Mouse (Mus musculus): ENCODE measurements around the gene Gss. TPM values are rescaled to one million over a fixed set of nuclear protein-coding genes. Genes with fewer than 3 reads are reported as not detected.
A peak's percentile ranks its signal among the peaks of the same experiment; 100 is the strongest.

The Gss gene
- polyA plus RNA-seq, 1 experiment from 2014 or later: 14.7 TPM

DNA sequence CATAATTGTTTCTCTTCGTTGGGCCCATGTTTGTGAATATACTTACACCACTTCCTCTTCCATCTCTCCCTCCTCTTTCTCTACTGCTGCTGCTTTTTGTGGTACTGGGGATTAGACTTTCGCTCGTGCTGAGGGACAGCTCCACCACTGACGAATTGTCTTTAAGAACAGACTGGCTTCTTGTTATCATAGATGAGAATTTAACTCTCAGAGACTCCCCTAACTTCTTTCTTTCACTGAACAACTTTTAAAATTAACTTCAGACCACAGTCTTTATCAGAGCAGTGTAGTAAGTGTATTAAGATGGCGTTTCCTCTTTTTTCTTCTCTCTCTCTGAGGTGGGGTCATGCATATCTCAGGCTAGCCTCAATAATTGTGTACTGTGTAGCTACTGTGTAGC lies 68.9 kb downstream of the Gss start:
- DNase-seq (ENCODE audit: low spot score): no peak
- 68% methylated on average over 5 of the region's 5 CpGs for WGBS
- no peak for ATAC-seq (ENCODE audit: low FRiP score)

DNA sequence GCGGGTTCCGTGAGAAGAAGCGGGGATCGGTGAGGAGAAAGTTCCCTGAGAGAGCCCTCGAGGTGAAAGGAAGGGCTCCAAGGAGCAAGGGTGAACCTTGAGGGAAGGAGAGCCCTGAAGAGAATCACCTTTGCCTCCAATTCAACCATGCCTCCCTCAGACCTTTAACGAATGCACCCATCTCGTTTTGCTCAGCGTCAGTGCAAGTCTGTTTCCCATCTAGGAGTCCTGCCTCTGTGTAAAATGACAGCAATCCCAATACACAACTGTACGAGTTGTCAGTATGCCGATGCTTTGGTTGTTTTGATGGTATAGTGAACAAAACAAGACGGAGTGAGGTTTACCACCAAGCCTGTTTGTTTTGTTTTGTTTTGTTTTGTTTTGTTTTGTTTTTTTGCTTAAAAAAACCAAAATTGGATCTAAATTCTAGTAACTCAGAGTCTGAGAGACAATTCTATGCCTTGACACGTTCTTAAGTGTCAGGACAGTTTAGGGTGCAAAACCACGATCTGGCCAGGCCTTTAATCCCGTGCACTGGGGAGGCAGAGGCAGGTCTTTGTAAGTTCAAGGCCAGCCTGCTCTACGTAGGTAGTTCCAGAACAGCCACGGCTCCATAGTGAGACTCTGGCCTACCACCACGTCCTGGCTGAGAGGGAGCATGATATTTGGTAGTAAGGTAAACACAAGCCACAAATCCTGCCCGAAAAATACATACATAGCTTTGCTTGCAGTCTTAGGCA lies 73.9 kb downstream of the Gss start:
- no peak for ATAC-seq (ENCODE audit: low FRiP score)
- no peak for DNase-seq (ENCODE audit: low spot score)
- no peaks in the 10 kb centered on the region for H3K27me3 ChIP-seq (ENCODE audit: control insufficient read depth, insufficient read depth, low read length)
- H3K4me3 ChIP-seq (ENCODE audit: low read depth, low read length): peak overlapping the region; percentile 75
- peak overlapping the region; percentile 82 for H3K4me2 ChIP-seq (replicated peaks; ENCODE audit: low read depth, low read length)
- no peaks in the 10 kb centered on the region for H3K4me1 ChIP-seq (replicated peaks; ENCODE audit: control insufficient read depth, insufficient read depth, low read length)
- no peak overlapping the region for H3K27ac ChIP-seq (ENCODE audit: low read depth, low read length)
- H3K9ac ChIP-seq (ENCODE audit: low read depth, low read length): peak overlapping the region; percentile 65
- WGBS: 29% methylated on average over 18 of the region's 18 CpGs
- H3K9me3 ChIP-seq (ENCODE audit: control insufficient read depth, low read length): no peaks in the 10 kb centered on the region
- H3K36me3 ChIP-seq (ENCODE audit: control insufficient read depth, insufficient read depth, low read length): no peaks in the 10 kb centered on the region

More for the DNA sequence above, 68.9 kb downstream of the Gss start:
- no peak overlapping the region for H3K4me2 ChIP-seq (replicated peaks; ENCODE audit: low read depth, low read length)
- no peak overlapping the region for H3K27ac ChIP-seq (ENCODE audit: low read depth, low read length)
- H3K9ac ChIP-seq (ENCODE audit: low read depth, low read length): no peak overlapping the region
- no peak overlapping the region for H3K4me3 ChIP-seq (ENCODE audit: low read depth, low read length)
- no peaks in the 10 kb centered on the region for H3K27me3 ChIP-seq (ENCODE audit: control insufficient read depth, insufficient read depth, low read length)
- no peaks in the 10 kb centered on the region for H3K36me3 ChIP-seq (ENCODE audit: control insufficient read depth, insufficient read depth, low read length)
- no peaks in the 10 kb centered on the region for H3K4me1 ChIP-seq (replicated peaks; ENCODE audit: control insufficient read depth, insufficient read depth, low read length)
- no peaks in the 10 kb centered on the region for H3K9me3 ChIP-seq (ENCODE audit: control insufficient read depth, low read length)

DNA sequence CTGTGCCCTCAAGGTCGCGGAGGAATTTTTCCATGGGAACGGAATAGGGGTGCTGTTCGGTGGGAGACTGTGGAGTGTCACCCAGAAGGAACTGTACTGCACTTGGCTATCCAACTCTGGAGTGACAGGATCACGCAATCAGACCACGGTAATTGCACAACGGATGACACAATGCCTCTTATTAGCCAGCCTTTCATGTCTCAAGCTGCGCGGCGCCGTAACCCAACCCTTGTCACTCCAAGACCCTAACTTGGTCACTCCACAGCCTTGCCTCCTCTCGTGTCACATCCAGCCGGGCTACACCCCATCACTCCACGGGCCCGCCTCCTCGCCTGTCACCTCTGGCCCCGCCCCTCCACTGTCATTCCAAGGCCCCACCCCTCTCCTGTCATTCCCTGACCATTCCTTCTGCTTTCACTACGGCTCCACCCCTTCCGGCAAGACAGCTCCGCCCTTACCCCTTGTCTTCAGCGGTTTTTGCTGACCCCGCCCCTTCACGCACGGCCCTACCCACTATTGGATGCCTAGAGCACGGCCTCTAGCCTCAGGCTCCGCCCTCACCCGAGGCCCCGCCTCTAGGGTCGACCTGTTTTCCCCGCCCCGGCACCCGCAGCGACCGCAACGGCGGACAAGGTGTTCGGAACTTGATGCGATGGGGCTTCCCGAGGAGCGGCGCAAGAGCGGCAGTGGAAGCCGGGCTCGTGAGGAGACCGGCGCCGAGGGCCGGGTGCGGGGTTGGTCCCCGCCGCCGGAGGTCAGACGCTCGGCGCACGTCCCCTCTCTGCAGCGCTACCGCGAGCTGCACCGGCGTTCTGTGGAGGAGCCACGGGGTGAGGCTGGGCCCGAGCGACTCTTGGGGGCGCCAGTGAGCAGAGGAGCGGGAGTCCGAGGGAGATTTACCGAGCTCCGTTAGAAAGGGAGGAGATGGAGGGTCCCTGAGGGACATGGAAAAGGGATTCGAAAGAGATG lies 74.9 kb downstream of the Gss start, which contains the start of the genes Acss2 and Ggt7:
TSS of gene Acss2 (plus strand) at position 494 of the 969 bp plus-strand sequence.
TSS of gene Ggt7 (minus strand) at position 783 of the 969 bp plus-strand sequence.
- Histone ChIP-seq H3K4me1 (replicated peaks; ENCODE audit: control insufficient read depth, insufficient read depth, low read length) (no peaks in the 10 kb centered on the region), H3K27ac (ENCODE audit: low read depth, low read length) (peak within 1 kb of the TSS; percentile 72), H3K4me3 (ENCODE audit: low read depth, low read length) (peak within 1 kb of the TSS; percentile 75), H3K27me3 (ENCODE audit: control insufficient read depth, insufficient read depth, low read length) (no peaks in the 10 kb centered on the region), H3K36me3 (ENCODE audit: control insufficient read depth, insufficient read depth, low read length) (no peaks in the 10 kb centered on the region), H3K9me3 (ENCODE audit: control insufficient read depth, low read length) (no peaks in the 10 kb centered on the region), H3K9ac (ENCODE audit: low read depth, low read length) (peak within 1 kb of the TSS; percentile 65), H3K4me2 (replicated peaks; ENCODE audit: low read depth, low read length) (peak within 1 kb of the TSS; percentile 82)
- DNase-seq (ENCODE audit: low spot score) (peak; percentile 99), ATAC-seq (ENCODE audit: low FRiP score) (peak; percentile 99)
- WGBS: 4% methylated on average over 69 of the region's 70 CpGs

DNA sequence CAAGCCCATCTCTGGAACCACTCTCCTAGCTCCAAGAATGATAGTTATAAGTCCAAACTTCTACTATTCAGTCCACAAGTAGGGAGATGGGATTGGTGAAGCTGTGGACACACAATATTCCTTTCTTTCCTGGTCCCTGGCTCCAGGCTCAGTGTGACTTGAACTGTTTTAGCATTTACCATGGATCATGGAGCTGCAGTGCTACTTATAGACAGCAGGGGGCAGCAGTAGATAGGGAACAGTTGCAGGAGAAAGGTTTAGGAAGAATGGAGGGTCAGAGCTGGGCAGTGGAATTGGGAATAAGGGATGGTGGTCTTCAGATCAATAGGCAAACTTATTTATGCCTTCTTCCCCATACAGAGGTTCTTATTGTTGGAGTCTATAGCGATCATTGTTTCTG lies 76.7 kb downstream of the Gss start:
- WGBS: 15% methylated on average over 1 of the region's 1 CpGs
- Histone ChIP-seq H3K9ac (ENCODE audit: low read depth, low read length) (no peak overlapping the region), H3K36me3 (ENCODE audit: control insufficient read depth, insufficient read depth, low read length) (no peaks in the 10 kb centered on the region), H3K27me3 (ENCODE audit: control insufficient read depth, insufficient read depth, low read length) (no peaks in the 10 kb centered on the region), H3K4me3 (ENCODE audit: low read depth, low read length) (no peak overlapping the region), H3K9me3 (ENCODE audit: control insufficient read depth, low read length) (no peaks in the 10 kb centered on the region), H3K4me1 (replicated peaks; ENCODE audit: control insufficient read depth, insufficient read depth, low read length) (no peaks in the 10 kb centered on the region), H3K4me2 (replicated peaks; ENCODE audit: low read depth, low read length) (no peak overlapping the region), H3K27ac (ENCODE audit: low read depth, low read length) (no peak overlapping the region)
- DNase-seq (ENCODE audit: low spot score) (peak; percentile 87), ATAC-seq (ENCODE audit: low FRiP score) (no peak)

DNA sequence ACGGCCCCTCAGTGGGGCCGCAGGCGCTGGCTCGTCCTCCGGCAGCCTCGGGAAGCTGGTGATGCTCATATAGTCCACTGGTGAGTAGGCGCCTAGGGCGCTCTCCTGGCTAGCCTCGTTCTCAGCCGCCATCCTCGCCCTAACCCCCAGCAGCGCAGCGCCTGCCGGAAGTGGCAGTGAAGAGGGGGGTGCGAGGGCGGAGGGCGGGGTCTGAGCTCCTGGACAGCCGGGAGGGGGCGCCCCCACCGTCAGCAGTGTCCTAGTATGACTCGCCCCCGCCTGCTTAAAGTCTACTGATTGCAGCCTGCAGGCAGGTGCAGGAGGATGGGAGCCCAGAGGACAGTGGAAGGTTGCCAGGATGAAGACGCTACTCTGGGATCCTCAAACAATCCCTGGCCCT lies 77.9 kb downstream of the Gss start:
- Histone ChIP-seq H3K4me3 (ENCODE audit: low read depth, low read length) (peak overlapping the region; percentile 51), H3K36me3 (ENCODE audit: control insufficient read depth, insufficient read depth, low read length) (no peaks in the 10 kb centered on the region), H3K9ac (ENCODE audit: low read depth, low read length) (peak overlapping the region; percentile 85), H3K27ac (ENCODE audit: low read depth, low read length) (peak overlapping the region; percentile 31; the same call in 1 of the 2 replicates), H3K4me2 (replicated peaks; ENCODE audit: low read depth, low read length) (peak overlapping the region; percentile 46), H3K9me3 (ENCODE audit: control insufficient read depth, low read length) (no peaks in the 10 kb centered on the region), H3K4me1 (replicated peaks; ENCODE audit: control insufficient read depth, insufficient read depth, low read length) (no peaks in the 10 kb centered on the region), H3K27me3 (ENCODE audit: control insufficient read depth, insufficient read depth, low read length) (no peaks in the 10 kb centered on the region)
- ATAC-seq (ENCODE audit: low FRiP score): peak; percentile 22
- WGBS: under 1% methylated on average over 22 of the region's 23 CpGs
- DNase-seq (ENCODE audit: low spot score): peak; percentile 79

DNA sequence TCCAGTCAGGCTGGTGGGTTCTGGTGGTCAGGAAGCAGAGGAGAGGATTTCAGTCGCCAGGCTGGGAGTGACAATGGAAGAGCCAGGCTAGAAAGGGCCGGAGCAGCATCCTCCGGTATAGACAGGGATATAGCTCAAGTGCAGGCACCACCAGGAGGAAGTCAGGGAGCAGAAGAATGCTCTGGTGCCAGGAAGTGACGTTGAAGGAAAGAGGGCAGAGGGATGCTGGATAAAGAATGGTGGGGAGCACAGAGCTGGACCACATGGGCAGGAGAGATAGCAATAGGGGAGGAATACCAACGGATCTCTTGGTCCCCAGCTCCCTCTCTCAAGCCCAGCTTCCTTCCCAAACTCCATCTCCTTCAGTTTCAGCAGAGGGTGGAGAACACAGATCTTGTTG lies 79.1 kb downstream of the Gss start:
- peak overlapping the region; percentile 46 for H3K4me2 ChIP-seq (replicated peaks; ENCODE audit: low read depth, low read length)
- H3K27me3 ChIP-seq (ENCODE audit: control insufficient read depth, insufficient read depth, low read length): no peaks in the 10 kb centered on the region
- 74% methylated on average over 5 of the region's 5 CpGs for whole genome bisulfite sequencing
- no peaks in the 10 kb centered on the region for H3K9me3 ChIP-seq (ENCODE audit: control insufficient read depth, low read length)
- H3K9ac ChIP-seq (ENCODE audit: low read depth, low read length): no peak overlapping the region; the same call in 1 of the 2 replicates
- DNase-seq (ENCODE audit: low spot score) (no peak), ATAC-seq (ENCODE audit: low FRiP score) (no peak)
- no peaks in the 10 kb centered on the region for H3K36me3 ChIP-seq (ENCODE audit: control insufficient read depth, insufficient read depth, low read length)
- H3K4me1 ChIP-seq (replicated peaks; ENCODE audit: control insufficient read depth, insufficient read depth, low read length): no peaks in the 10 kb centered on the region
- H3K27ac ChIP-seq (ENCODE audit: low read depth, low read length): no peak overlapping the region
- peak overlapping the region; percentile 51; the same call in 1 of the 2 replicates for H3K4me3 ChIP-seq (ENCODE audit: low read depth, low read length)

MicroRNAs within 50 kb of the gene (microRNA counts, 519-probe panel; counts per million panel counts)
- microRNA mmu-miR-499: not detected

Other genes starting within 250 kb of the Gss start
- gene Pigu, start 235.4 kb downstream of the Gss start, polyA plus RNA-seq (2014; fragmentation: Nextera tagmentation; extraction: Ambion mirVana): 56.8 and 64.3 TPM in 2 replicates
- 66.1 and 80.9 TPM in 2 replicates for gene Trp53inp2, start 211.8 kb downstream of the Gss start, polyA plus RNA-seq (2014; fragmentation: Nextera tagmentation; extraction: Ambion mirVana)
- 29.5 and 34.8 TPM in 2 replicates for gene Ncoa6, start 118.9 kb downstream of the Gss start, polyA plus RNA-seq (2014; fragmentation: Nextera tagmentation; extraction: Ambion mirVana)
- gene Acss2, start 74.9 kb downstream of the Gss start, polyA plus RNA-seq (2014; fragmentation: Nextera tagmentation; extraction: Ambion mirVana): 23.3 and 24.1 TPM in 2 replicates
- gene Ggt7, start 74.6 kb downstream of the Gss start, polyA plus RNA-seq (2014; fragmentation: Nextera tagmentation; extraction: Ambion mirVana): 8.8 and 13.0 TPM in 2 replicates
- gene Myh7b, start 18.4 kb upstream of the Gss start, polyA plus RNA-seq (2014; fragmentation: Nextera tagmentation; extraction: Ambion mirVana): 0.46 and 0.52 TPM in 2 replicates
- gene Trpc4ap, start 99.6 kb upstream of the Gss start, polyA plus RNA-seq (2014; fragmentation: Nextera tagmentation; extraction: Ambion mirVana): 154 and 157 TPM in 2 replicates
- gene Edem2, start 136.7 kb upstream of the Gss start, polyA plus RNA-seq (2014; fragmentation: Nextera tagmentation; extraction: Ambion mirVana): 36.0 and 37.4 TPM in 2 replicates
- gene Gm17581, start 143.1 kb upstream of the Gss start, polyA plus RNA-seq (2014; fragmentation: Nextera tagmentation; extraction: Ambion mirVana): not detected in 2 replicates
- gene Procr, start 158.3 kb upstream of the Gss start, polyA plus RNA-seq (2014; fragmentation: Nextera tagmentation; extraction: Ambion mirVana): 2.5 and 3.1 TPM in 2 replicates
- 3.2 and 3.4 TPM in 2 replicates for gene Mmp24, start 182.5 kb upstream of the Gss start, polyA plus RNA-seq (2014; fragmentation: Nextera tagmentation; extraction: Ambion mirVana)
- gene BC029722, start 226.6 kb upstream of the Gss start, polyA plus RNA-seq (2014; fragmentation: Nextera tagmentation; extraction: Ambion mirVana): 9.6 and 9.7 TPM in 2 replicates
- gene Eif6, start 234.1 kb upstream of the Gss start, polyA plus RNA-seq (2014; fragmentation: Nextera tagmentation; extraction: Ambion mirVana): 193 and 208 TPM in 2 replicates
- 0.19 and 0.20 TPM in 2 replicates for gene Fam83c, start 242.0 kb upstream of the Gss start, polyA plus RNA-seq (2014; fragmentation: Nextera tagmentation; extraction: Ambion mirVana)